Mouse (Mus musculus) retina, postnatal 7 days (tissue): ENCODE results near the gene Vmn2r48.
"Not testable (repeated sequence)": the region's sequence is repeated elsewhere in the genome, so short reads cannot be mapped to it uniquely, and the experiment has no call there.

Experiments used
- DNase-seq: peaks from one replicate; pipeline ENCODE4 v3.0.0-alpha.2; 2012; ENCODE audit warnings: low read depth, low spot score

Gene Vmn2r48

GRCm38 (mm10) chr7:9953485-9953884 is at the start of gene Vmn2r48:
Gene Vmn2r48 (minus strand): TSS chr7:9953585.
- DNase-seq = not testable (repeated sequence)

GRCm38 (mm10) chr7:9992157-9992556 is 38.8 kb upstream of the Vmn2r48 start, which contains the start of gene Vmn2r49:
Gene Vmn2r49 (minus strand): TSS chr7:9992257.
- not testable (repeated sequence) for DNase-seq
